Mouse (Mus musculus): ENCODE measurements around the gene Zscan12. TPM values are rescaled to one million over a fixed set of nuclear protein-coding genes. Genes with fewer than 3 reads are reported as not detected.

The Zscan12 gene
- total and polyA plus RNA-seq, 3 experiments, result 1.3 to 5.1 (median 4.8) TPM

DNA sequence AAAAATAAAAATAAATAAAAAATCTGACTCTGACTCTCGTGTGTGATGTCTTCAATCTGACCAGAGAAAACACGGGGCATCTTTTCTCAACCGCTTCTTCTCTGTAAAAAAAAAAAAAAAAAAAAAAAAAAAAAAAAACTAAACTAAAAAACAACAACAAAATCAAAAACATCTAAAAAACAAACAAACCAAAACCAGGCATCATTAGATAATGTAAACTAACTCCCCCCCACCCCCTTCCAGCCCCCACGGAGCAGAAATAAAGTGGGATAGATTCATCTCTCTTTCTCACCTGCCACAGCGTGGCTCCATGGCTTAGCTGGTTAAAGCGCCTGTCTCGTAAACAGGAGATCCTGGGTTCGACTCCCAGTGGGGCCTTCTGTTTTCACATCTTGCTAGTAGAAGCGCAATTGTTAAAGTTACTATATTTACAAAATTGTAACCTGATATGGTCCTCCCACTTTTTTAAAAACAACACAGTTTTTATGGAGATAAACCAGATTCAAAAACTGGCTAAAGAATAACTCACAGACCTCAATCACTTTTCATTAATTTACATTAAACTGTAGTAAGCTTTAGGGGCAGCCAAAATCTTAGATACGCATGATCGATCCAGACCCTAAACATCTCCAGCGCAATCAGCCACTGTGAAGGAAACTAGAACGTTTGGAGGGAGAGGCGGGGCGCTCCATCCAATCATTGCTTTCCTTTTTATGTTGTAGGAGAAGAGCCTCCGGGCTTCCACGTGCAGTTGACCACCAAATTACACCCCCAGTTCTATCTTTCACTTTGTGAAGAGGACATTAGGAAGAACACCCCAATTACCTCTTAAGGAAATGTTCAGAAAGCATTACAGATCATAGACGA lies 39.9 kb upstream of the Zscan12 start:
- Histone ChIP-seq H3K4me1 (ENCODE audit: control insufficient read depth, insufficient read depth, low read length) (no peaks in the 10 kb centered on the region), H3K79me2 (replicated peaks; ENCODE audit: control insufficient read depth, insufficient read depth, low read length) (no peaks in the 10 kb centered on the region), H3K9ac (ENCODE audit: low read depth, low read length) (no peak overlapping the region), H3K27ac (no peak overlapping the region), H3K4me3 (no peak overlapping the region), H3K27me3 (ENCODE audit: control insufficient read depth, insufficient read depth, low read length) (no peaks in the 10 kb centered on the region; the same call in 1 of the 2 replicates), H3K36me3 (ENCODE audit: control insufficient read depth, insufficient read depth, low read length) (no peaks in the 10 kb centered on the region)
- peak in 1 of 2 experiments; percentile 21 for DNase-seq
- intact Hi-C loops (cut with DNase I), result loop anchor here (10.0 kb wide), 3 partner anchors 88 to 1008 kb away; no protein-coding TSS in a partner anchor
- TF ChIP-seq CTCF (IDR thresholded peaks at IDR 0.05) (no peak), POLR2A (IDR thresholded peaks at IDR 0.05; ENCODE audit: insufficient read depth, low read depth, low read length) (no peak), EP300 (IDR thresholded peaks at IDR 0.05; ENCODE audit: insufficient read depth, low read depth, low read length) (no peak)
- WGBS, result 27% methylated on average over 18 of the region's 18 CpGs

GRCm38 (mm10) chr13:21323405-21323804 lies 39.2 kb upstream of the Zscan12 start:
- no peaks in the 10 kb centered on the region; the same call in 1 of the 2 replicates for H3K27me3 ChIP-seq (ENCODE audit: control insufficient read depth, insufficient read depth, low read length)
- WGBS, result 71% methylated on average over 6 of the region's 6 CpGs
- TF ChIP-seq EP300 (IDR thresholded peaks at IDR 0.05; ENCODE audit: insufficient read depth, low read depth, low read length) (no peak), CTCF (IDR thresholded peaks at IDR 0.05) (no peak), POLR2A (IDR thresholded peaks at IDR 0.05; ENCODE audit: insufficient read depth, low read depth, low read length) (no peak)
- H3K9ac ChIP-seq (ENCODE audit: low read depth, low read length), result no peak overlapping the region
- H3K79me2 ChIP-seq (replicated peaks; ENCODE audit: control insufficient read depth, insufficient read depth, low read length), result no peaks in the 10 kb centered on the region
- DNase-seq, result no peak
- no peaks in the 10 kb centered on the region for H3K36me3 ChIP-seq (ENCODE audit: control insufficient read depth, insufficient read depth, low read length)
- no peaks in the 10 kb centered on the region for H3K4me1 ChIP-seq (ENCODE audit: control insufficient read depth, insufficient read depth, low read length)
- H3K4me3 ChIP-seq, result no peak overlapping the region
- intact Hi-C loops (cut with DNase I), result loop anchor here (10.0 kb wide), 3 partner anchors 89 to 1009 kb away; no protein-coding TSS in a partner anchor
- no peak overlapping the region for H3K27ac ChIP-seq

DNA sequence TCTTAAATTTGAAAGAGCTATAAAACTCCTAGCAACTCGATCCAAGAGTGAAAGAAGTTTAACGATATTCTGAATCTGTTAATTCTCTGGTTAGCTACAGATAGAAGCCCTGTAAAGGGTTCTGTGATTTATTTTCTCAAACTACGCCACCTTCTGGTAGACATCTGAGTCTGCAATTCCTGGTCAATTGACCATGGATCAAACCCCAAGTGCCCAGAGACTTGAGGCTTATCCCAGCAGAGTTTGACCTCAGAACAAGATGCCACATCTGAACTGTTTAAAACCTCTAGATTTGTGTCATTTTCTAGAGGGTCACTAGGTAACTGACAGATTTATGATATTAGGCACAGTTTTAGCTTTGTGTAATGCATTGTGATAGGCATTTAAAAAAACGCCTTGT lies 36.4 kb upstream of the Zscan12 start:
- Histone ChIP-seq H3K27me3 (ENCODE audit: control insufficient read depth, insufficient read depth, low read length) (no peaks in the 10 kb centered on the region; the same call in 1 of the 2 replicates), H3K4me3 (peak overlapping the region; percentile 65; the same call in 1 of the 2 replicates), H3K4me1 (ENCODE audit: control insufficient read depth, insufficient read depth, low read length) (no peaks in the 10 kb centered on the region), H3K9ac (ENCODE audit: low read depth, low read length) (no peak overlapping the region), H3K79me2 (replicated peaks; ENCODE audit: control insufficient read depth, insufficient read depth, low read length) (no peaks in the 10 kb centered on the region), H3K36me3 (ENCODE audit: control insufficient read depth, insufficient read depth, low read length) (no peaks in the 10 kb centered on the region), H3K27ac (no peak overlapping the region)
- no peak for DNase-seq
- intact Hi-C loops (cut with DNase I), result loop anchor here (1.0 to 10.0 kb wide), 8 partner anchors 36 to 1011 kb away; partner anchors contain the start of gene Zscan12
- 16% methylated on average over 4 of the region's 4 CpGs for WGBS
- TF ChIP-seq CTCF (IDR thresholded peaks at IDR 0.05) (peak; percentile 75), EP300 (IDR thresholded peaks at IDR 0.05; ENCODE audit: insufficient read depth, low read depth, low read length) (no peak), POLR2A (IDR thresholded peaks at IDR 0.05; ENCODE audit: insufficient read depth, low read depth, low read length) (no peak)

DNA sequence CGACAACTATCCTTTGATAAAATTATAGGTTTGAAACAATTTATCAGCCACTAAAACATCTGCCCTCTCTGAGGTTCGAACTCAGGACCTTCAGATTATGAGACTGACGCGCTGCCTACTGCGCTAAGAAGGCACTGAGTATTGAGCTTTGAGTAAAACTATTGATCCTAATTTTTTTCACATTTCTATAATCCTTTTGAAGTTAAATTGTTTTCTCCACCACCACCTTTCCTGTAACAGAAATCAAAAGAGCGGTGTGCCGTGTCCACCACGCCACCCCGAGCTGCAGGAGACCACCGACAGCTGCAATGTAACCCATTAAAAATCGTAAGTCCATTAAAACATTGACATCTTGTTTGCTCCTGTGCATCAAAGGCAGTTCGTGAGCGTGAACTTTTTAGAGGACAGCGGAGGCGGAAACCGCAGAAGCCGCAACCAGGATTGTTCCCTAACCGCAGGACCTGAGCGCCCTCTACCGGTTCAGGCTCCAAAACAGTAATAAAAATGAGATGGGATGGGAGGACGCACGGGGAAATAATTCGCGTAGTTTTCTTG lies 35.9 kb upstream of the Zscan12 start:
- Histone ChIP-seq H3K9ac (ENCODE audit: low read depth, low read length) (peak overlapping the region; percentile 67), H3K4me1 (ENCODE audit: control insufficient read depth, insufficient read depth, low read length) (no peaks in the 10 kb centered on the region), H3K36me3 (ENCODE audit: control insufficient read depth, insufficient read depth, low read length) (no peaks in the 10 kb centered on the region), H3K79me2 (replicated peaks; ENCODE audit: control insufficient read depth, insufficient read depth, low read length) (no peaks in the 10 kb centered on the region), H3K4me3 (peak overlapping the region; percentile 65), H3K27ac (peak overlapping the region; percentile 30), H3K27me3 (ENCODE audit: control insufficient read depth, insufficient read depth, low read length) (no peaks in the 10 kb centered on the region; the same call in 1 of the 2 replicates)
- TF ChIP-seq POLR2A (IDR thresholded peaks at IDR 0.05; ENCODE audit: insufficient read depth, low read depth, low read length) (no peak), CTCF (IDR thresholded peaks at IDR 0.05) (peak; percentile 88), EP300 (IDR thresholded peaks at IDR 0.05; ENCODE audit: insufficient read depth, low read depth, low read length) (no peak)
- WGBS, result 1% methylated on average over 24 of the region's 24 CpGs
- intact Hi-C loops (cut with DNase I), result loop anchor here (1.0 to 10.0 kb wide), 8 partner anchors 36 to 1012 kb away; partner anchors contain the start of gene Zscan12
- DNase-seq, result peak; percentile 76 to 87

DNA sequence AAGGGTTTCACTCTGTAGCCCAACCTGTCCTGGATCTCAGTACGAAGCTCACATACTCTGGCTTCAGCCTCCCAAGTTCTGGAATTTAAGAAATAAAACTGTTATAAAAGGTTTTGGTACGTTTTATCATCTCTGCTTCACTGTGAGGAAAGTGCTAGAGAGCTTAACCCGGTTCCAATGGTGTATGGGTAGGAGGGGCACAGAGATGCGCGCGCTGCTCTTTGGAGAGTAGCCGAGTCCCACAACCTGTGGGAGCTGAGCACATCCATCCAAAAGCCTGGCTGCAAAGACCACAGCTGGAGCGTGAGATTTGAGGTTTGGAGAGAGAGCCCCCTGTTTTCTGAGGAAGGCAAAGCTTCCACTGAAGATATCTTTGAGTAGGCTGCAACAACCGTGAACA lies 35.2 kb upstream of the Zscan12 start:
- Histone ChIP-seq H3K27ac (no peak overlapping the region), H3K4me1 (ENCODE audit: control insufficient read depth, insufficient read depth, low read length) (no peaks in the 10 kb centered on the region), H3K79me2 (replicated peaks; ENCODE audit: control insufficient read depth, insufficient read depth, low read length) (no peaks in the 10 kb centered on the region), H3K4me3 (peak overlapping the region; percentile 65), H3K9ac (ENCODE audit: low read depth, low read length) (no peak overlapping the region; the same call in 1 of the 2 replicates), H3K36me3 (ENCODE audit: control insufficient read depth, insufficient read depth, low read length) (no peaks in the 10 kb centered on the region), H3K27me3 (ENCODE audit: control insufficient read depth, insufficient read depth, low read length) (no peaks in the 10 kb centered on the region)
- peak in 1 of 2 experiments; percentile 19 for DNase-seq
- intact Hi-C loops (cut with DNase I), result loop anchor here (2.0 to 10.0 kb wide), 7 partner anchors 49 to 1013 kb away; no protein-coding TSS in a partner anchor
- no peak for TF ChIP-seq CTCF (IDR thresholded peaks at IDR 0.05)
- TF ChIP-seq POLR2A (IDR thresholded peaks at IDR 0.05; ENCODE audit: insufficient read depth, low read depth, low read length), result no peak
- no peak for TF ChIP-seq EP300 (IDR thresholded peaks at IDR 0.05; ENCODE audit: insufficient read depth, low read depth, low read length)
- WGBS, result 1% methylated on average over 9 of the region's 9 CpGs
